Mouse (Mus musculus): ENCODE results near the gene Rbfox3.

- TF ChIP-seq CTCF (IDR thresholded peaks at IDR 0.05; ENCODE audit: control insufficient read depth, insufficient read depth, low read length) (no peak), POLR2A (IDR thresholded peaks at IDR 0.05; ENCODE audit: borderline replicate concordance, control insufficient read depth, low read depth, low read length) (no peak)
Observed at GRCm38 (mm10) chr11:118678515-118679104, 232.8 kb downstream of the Rbfox3 start.
